Mouse (Mus musculus): Measurements from ENCODE around the gene B4galnt2.
A peak's percentile ranks its signal among the peaks of the same experiment; 100 is the strongest.

GRCm38 (mm10) chr11:95876296-95876695 is 38.4 kb downstream of the B4galnt2 start:
- TF ChIP-seq CTCF (IDR thresholded peaks at IDR 0.05; ENCODE audit: control insufficient read depth, insufficient read depth, low read length), result peak; percentile 94
- no peak for TF ChIP-seq POLR2A (IDR thresholded peaks at IDR 0.05; ENCODE audit: borderline replicate concordance, control insufficient read depth, low read depth, low read length)

Measured in bone marrow, adult 2 months (tissue).